Mouse (Mus musculus) MEL-GATA-1-ER (cell line): ENCODE measurements around the gene Sit1.
"Not testable (repeated sequence)": the region's sequence is repeated elsewhere in the genome, so short reads cannot be mapped to it uniquely, and the experiment has no call there.

Experiments
- DNase-seq: peaks from one replicate; pipeline ENCODE4 v3.0.0-alpha.2; 2012; ENCODE audit warnings: low read depth; ENCODE audit errors: extremely low read depth

Sit1 gene

GRCm38 (mm10) chr4:43499407-43500333 is 16.1 kb upstream of the Sit1 start, which contains the start of gene Arhgef39:
Gene Arhgef39 (minus strand): TSS chr4:43499695.
- no peak for DNase-seq

- DNase-seq, result no peak
These were observed 15.4 kb upstream of the Sit1 start for GRCm38 (mm10) chr4:43498983-43499382.

GRCm38 (mm10) chr4:43497946-43498345 is 14.4 kb upstream of the Sit1 start:
- no peak for DNase-seq

- no peak for DNase-seq
These were observed 13.9 kb upstream of the Sit1 start for GRCm38 (mm10) chr4:43497405-43497804.

- no peak for DNase-seq
These were observed 13.1 kb upstream of the Sit1 start for GRCm38 (mm10) chr4:43496587-43496986.

- no peak for DNase-seq
These were observed 10.3 kb upstream of the Sit1 start for GRCm38 (mm10) chr4:43493846-43494240.

GRCm38 (mm10) chr4:43493186-43493845 is 9.8 kb upstream of the Sit1 start:
- DNase-seq, result peak; percentile 67

GRCm38 (mm10) chr4:43492821-43493185 is 9.3 kb upstream of the Sit1 start, which contains the start of gene Ccdc107:
Gene Ccdc107 (plus strand): TSS chr4:43492900.
- peak; percentile 96 for DNase-seq

GRCm38 (mm10) chr4:43492101-43492820 is 8.7 kb upstream of the Sit1 start:
- DNase-seq, result no peak

GRCm38 (mm10) chr4:43490801-43491200 is 7.3 kb upstream of the Sit1 start:
- no peak for DNase-seq

GRCm38 (mm10) chr4:43489611-43490010 is 6.1 kb upstream of the Sit1 start:
- DNase-seq, result no peak

GRCm38 (mm10) chr4:43485666-43486065 is 2.1 kb upstream of the Sit1 start:
- DNase-seq, result not testable (repeated sequence)

GRCm38 (mm10) chr4:43482591-43482990 is 943 bp downstream of the Sit1 start:
- DNase-seq, result no peak

GRCm38 (mm10) chr4:43481894-43482456 is 1.6 kb downstream of the Sit1 start:
- no peak for DNase-seq

- no peak for DNase-seq
These were observed 2.5 kb downstream of the Sit1 start for GRCm38 (mm10) chr4:43480985-43481384.

- DNase-seq, result peak; percentile 73
These were observed 4.4 kb downstream of the Sit1 start for GRCm38 (mm10) chr4:43478906-43479832.

GRCm38 (mm10) chr4:43478534-43478858 is 5.0 kb downstream of the Sit1 start:
- DNase-seq, result no peak

- peak; percentile 89 for DNase-seq
These were observed 5.5 kb downstream of the Sit1 start for GRCm38 (mm10) chr4:43477857-43478533.

- no peak for DNase-seq
These were observed 6.9 kb downstream of the Sit1 start for GRCm38 (mm10) chr4:43476604-43477003.

- DNase-seq, result no peak
These were observed 9.9 kb downstream of the Sit1 start for GRCm38 (mm10) chr4:43473636-43474035.
